ENCODE assay signal across 14 mouse cellular contexts in genomic region chr16:96624570-96625411, GRCm38 (mm10).
DNase-seq lines count a peak whose midpoint lies in the region; ATAC-seq and TF ChIP-seq lines count a peak whose summit lies in the region.
"Had no signal": no experiment of that assay in that cellular context is flagged by ENCODE, and none has a peak within 500 bp of the region (broad histone marks: within the 10 kb centered on the region; RNA-seq: fewer than 3 reads in every experiment).

No protein-coding gene starts in this region.

- H3K27me3 ChIP-seq in hindbrain, embryonic 10.5 days (ENCODE audit: insufficient read depth, poor library complexity, severe bottlenecking) = no peaks in the 10 kb centered on the region
- H3K27me3 ChIP-seq in hindbrain, embryonic 14.5 days (ENCODE audit: control insufficient read depth, insufficient read depth, low read length) = no peaks in the 10 kb centered on the region
- 0 out of 2 replicates have a peak, but pooled peaks cover 2% of the 10 kb centered on the region for H3K27me3 ChIP-seq in kidney, embryonic 14.5 days (ENCODE audit: control insufficient read depth, insufficient read depth, low read length)
- H3K27me3 ChIP-seq: liver, embryonic 13.5 days; megakaryocyte, embryonic 14.5 days had no signal

- H3K9me3 ChIP-seq in hindbrain, embryonic 10.5 days = no peaks in the 10 kb centered on the region
- no peaks in the 10 kb centered on the region for H3K9me3 ChIP-seq in hindbrain, embryonic 14.5 days (ENCODE audit: control insufficient read depth, low read length)
- H3K9me3 ChIP-seq in kidney, embryonic 14.5 days (ENCODE audit: control insufficient read depth, low read length) = no peaks in the 10 kb centered on the region
- H3K9me3 ChIP-seq: liver, embryonic 13.5 days had no signal

- ATAC-seq in hindbrain, embryonic 14.5 days (ENCODE audit: low FRiP score) = no peak; the same call in 1 of the 2 replicates
- ATAC-seq in megakaryocyte progenitor cell, adult 5-6 weeks (replicated peaks; ENCODE audit: poor library complexity) = peak; percentile 85
- ATAC-seq in kidney, embryonic 14.5 days (ENCODE audit: low FRiP score, low TSS enrichment) = no peak

- WGBS in hindbrain, embryonic 10.5 days = 78% methylated on average over 7 of the region's 7 CpGs
- 46% methylated on average over 6 of the region's 7 CpGs for WGBS in hindbrain, embryonic 14.5 days
- 76% methylated on average over 7 of the region's 7 CpGs for WGBS in kidney, embryonic 14.5 days

- H3K36me3 ChIP-seq in hindbrain, embryonic 10.5 days = no peaks in the 10 kb centered on the region
- H3K36me3 ChIP-seq in hindbrain, embryonic 14.5 days (replicated peaks; ENCODE audit: control insufficient read depth, insufficient read depth) = peaks cover 30% of the 10 kb centered on the region; the same call in 1 of the 2 replicates
- no peaks in the 10 kb centered on the region for H3K36me3 ChIP-seq in kidney, embryonic 14.5 days (ENCODE audit: control insufficient read depth, insufficient read depth, low read length)
- H3K36me3 ChIP-seq: liver, embryonic 13.5 days had no signal

- DNase-seq in hindbrain, embryonic 10.5 days (ENCODE audit: low spot score) = no peak
- no peak for DNase-seq in hindbrain, embryonic 14.5 days (ENCODE audit: low spot score)
- peak; percentile 67 for DNase-seq in A20 (ENCODE audit: low read depth, low spot score)
- peak; percentile 64 for DNase-seq in brain, embryonic 14.5 days (ENCODE audit: low read depth)
- DNase-seq in kidney, postnatal 36 days = no peak
- no peak for DNase-seq in heart, adult 18-20 months
- DNase-seq: adrenal gland, postnatal 14 days; heart, postnatal 10 days; kidney, postnatal 25 days; liver, embryonic 13.5 days; thymus, adult 18-20 months had no signal

- H3K27ac ChIP-seq in hindbrain, embryonic 10.5 days = peak overlapping the region; percentile 45
- no peak overlapping the region for H3K27ac ChIP-seq in hindbrain, embryonic 14.5 days
- no peak overlapping the region for H3K27ac ChIP-seq in kidney, embryonic 14.5 days (ENCODE audit: low read depth, low read length)
- H3K27ac ChIP-seq: liver, embryonic 13.5 days had no signal

- H3K4me1 ChIP-seq in hindbrain, embryonic 10.5 days (replicated peaks) = peaks cover 8% of the 10 kb centered on the region
- H3K4me1 ChIP-seq in hindbrain, embryonic 14.5 days (replicated peaks; ENCODE audit: control insufficient read depth, insufficient read depth, low read length) = no peaks in the 10 kb centered on the region
- H3K4me1 ChIP-seq in kidney, embryonic 14.5 days (ENCODE audit: control insufficient read depth, insufficient read depth, low read length) = no peaks in the 10 kb centered on the region
- H3K4me1 ChIP-seq: liver, embryonic 13.5 days; megakaryocyte, embryonic 14.5 days had no signal

- no peak overlapping the region for H3K9ac ChIP-seq in hindbrain, embryonic 14.5 days
- no peak overlapping the region for H3K9ac ChIP-seq in kidney, embryonic 14.5 days (ENCODE audit: low read depth, low read length)
- H3K9ac ChIP-seq: liver, embryonic 13.5 days had no signal

- no peak overlapping the region for H3K4me3 ChIP-seq in hindbrain, embryonic 10.5 days
- H3K4me3 ChIP-seq in hindbrain, embryonic 14.5 days (replicated peaks; ENCODE audit: low read length) = no peak overlapping the region
- H3K4me3 ChIP-seq in kidney, embryonic 14.5 days (ENCODE audit: low read length) = no peak overlapping the region
- H3K4me3 ChIP-seq: liver, embryonic 13.5 days; megakaryocyte, embryonic 14.5 days had no signal

- no peak overlapping the region for H3K4me2 ChIP-seq in hindbrain, embryonic 14.5 days (replicated peaks)
- H3K4me2 ChIP-seq in kidney, embryonic 14.5 days (replicated peaks; ENCODE audit: low read depth, low read length) = no peak overlapping the region
- H3K4me2 ChIP-seq: liver, embryonic 13.5 days had no signal

- no peak for TF ChIP-seq POLR2A in brain, embryonic 14.5 days (IDR thresholded peaks at IDR 0.05; ENCODE audit: borderline replicate concordance, extremely low read depth, insufficient read depth, insufficient read length, poor library complexity, severe bottlenecking)

- no peak for TF ChIP-seq CTCF in brain, embryonic 14.5 days (IDR thresholded peaks at IDR 0.05; ENCODE audit: borderline replicate concordance, extremely low read depth, insufficient read depth, insufficient read length)

Comparison
In these comparisons a context has a peak if more than half of its experiments do, and no peak if none do; other contexts are left out.
1. DNase-seq: peak in A20 (single experiment) and brain, embryonic 14.5 days (single experiment); none in hindbrain, embryonic 10.5 days (single experiment), hindbrain, embryonic 14.5 days (single experiment), kidney, postnatal 36 days (0 of 2) and heart, adult 18-20 months (0 of 2).